Mouse (Mus musculus) retina, postnatal 7 days (tissue): ENCODE data around the gene Mreg.
"Not testable (repeated sequence)": the region's sequence is repeated elsewhere in the genome, so short reads cannot be mapped to it uniquely, and the experiment has no call there.

Experiments
- DNase-seq: peaks from one replicate; pipeline ENCODE4 v3.0.0-alpha.2; 2012; ENCODE audit warnings: low read depth, low spot score

Gene Mreg

GRCm38 (mm10) chr1:72211701-72212699, at the start of gene Mreg:
Gene Mreg (minus strand): TSS chr1:72212307.
- DNase-seq = peak; percentile 82

GRCm38 (mm10) chr1:72256381-72257256, 44.5 kb upstream of the Mreg start:
- no peak for DNase-seq

GRCm38 (mm10) chr1:72255854-72256175, 43.7 kb upstream of the Mreg start:
- no peak for DNase-seq

GRCm38 (mm10) chr1:72255062-72255853, 43.2 kb upstream of the Mreg start:
- peak; percentile 37 for DNase-seq

GRCm38 (mm10) chr1:72254545-72255061, 42.5 kb upstream of the Mreg start:
- peak; percentile 85 for DNase-seq

- no peak for DNase-seq
These were observed 41.9 kb upstream of the Mreg start for GRCm38 (mm10) chr1:72253881-72254491.

GRCm38 (mm10) chr1:72251806-72252205, 39.7 kb upstream of the Mreg start:
- DNase-seq = no peak

GRCm38 (mm10) chr1:72248226-72248737, 36.2 kb upstream of the Mreg start:
- not testable (repeated sequence) for DNase-seq

GRCm38 (mm10) chr1:72244317-72245036, 32.4 kb upstream of the Mreg start:
- DNase-seq = no peak

- peak; percentile 95 for DNase-seq
These were observed 31.7 kb upstream of the Mreg start for GRCm38 (mm10) chr1:72243656-72244316.

GRCm38 (mm10) chr1:72242581-72243143, 30.6 kb upstream of the Mreg start:
- no peak for DNase-seq

- DNase-seq = not testable (repeated sequence)
These were observed 27.0 kb upstream of the Mreg start for GRCm38 (mm10) chr1:72239113-72239512.

GRCm38 (mm10) chr1:72238016-72238580, 26.0 kb upstream of the Mreg start:
- DNase-seq = no peak

- DNase-seq = no peak
These were observed 25.1 kb upstream of the Mreg start for GRCm38 (mm10) chr1:72237007-72237775.

GRCm38 (mm10) chr1:72236363-72237006, 24.4 kb upstream of the Mreg start:
- DNase-seq = peak; percentile 49

GRCm38 (mm10) chr1:72232592-72232991, 20.5 kb upstream of the Mreg start:
- DNase-seq = not testable (repeated sequence)

GRCm38 (mm10) chr1:72228974-72229373, 16.9 kb upstream of the Mreg start:
- no peak for DNase-seq
